Mouse (Mus musculus): ENCODE measurements around the gene Hoxb4. TPM values are rescaled to one million over a fixed set of nuclear protein-coding genes. Genes with fewer than 3 reads are reported as not detected.

The Hoxb4 gene
- polyA plus RNA-seq, 3 experiments from 2014 or later: 0.92 to 1.5 (median 1.2) TPM

GRCm38 (mm10) chr11:96351312-96351711 lies 33.2 kb downstream of the Hoxb4 start:
- ATAC-seq: no peak

DNA sequence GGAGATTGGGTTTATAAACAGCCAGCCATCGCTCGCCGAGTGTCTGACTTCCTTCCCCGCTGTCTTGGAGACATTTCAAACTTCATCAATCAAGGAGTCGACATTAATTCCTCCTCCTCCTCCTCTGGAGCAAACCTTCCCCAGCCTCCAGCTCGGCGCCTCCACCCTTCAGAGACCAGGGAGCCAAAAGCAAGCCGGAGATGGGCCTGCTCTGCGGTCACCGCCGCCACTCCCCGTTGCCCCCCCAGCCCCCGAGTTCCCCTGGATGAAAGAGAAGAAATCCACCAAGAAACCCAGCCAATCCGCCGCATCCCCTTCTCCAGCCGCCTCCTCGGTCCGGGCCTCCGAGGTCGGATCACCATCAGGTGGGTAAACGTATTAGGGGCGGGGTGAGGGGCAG lies 33.8 kb downstream of the Hoxb4 start:
- ATAC-seq: no peak

- ATAC-seq: no peak
Observed at GRCm38 (mm10) chr11:96352691-96353521, 34.8 kb downstream of the Hoxb4 start.

- no peak for ATAC-seq
Observed at GRCm38 (mm10) chr11:96353522-96353841, 35.4 kb downstream of the Hoxb4 start.

GRCm38 (mm10) chr11:96353939-96354338 lies 35.9 kb downstream of the Hoxb4 start:
- no peak for ATAC-seq

DNA sequence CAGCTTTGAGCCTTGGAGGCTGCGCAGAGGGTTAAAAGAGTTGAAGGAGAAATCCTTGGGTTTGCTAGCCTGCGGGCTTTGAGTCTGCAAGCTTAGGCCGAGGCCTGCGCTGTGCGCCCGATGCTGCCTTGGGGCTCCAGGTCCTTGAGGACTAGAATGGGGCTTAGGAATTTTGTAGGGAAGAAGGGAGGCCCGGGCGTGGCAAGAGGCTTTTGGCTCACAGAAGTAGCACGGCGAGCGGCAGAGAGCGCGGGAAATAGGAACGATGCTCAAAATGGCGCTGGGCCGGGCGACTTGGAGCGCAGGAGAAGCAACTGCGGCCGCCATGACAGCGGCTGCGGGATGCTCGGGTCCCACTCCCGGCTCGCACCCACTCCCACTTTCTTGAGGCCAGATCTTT lies 36.3 kb downstream of the Hoxb4 start:
- no peak for ATAC-seq

DNA sequence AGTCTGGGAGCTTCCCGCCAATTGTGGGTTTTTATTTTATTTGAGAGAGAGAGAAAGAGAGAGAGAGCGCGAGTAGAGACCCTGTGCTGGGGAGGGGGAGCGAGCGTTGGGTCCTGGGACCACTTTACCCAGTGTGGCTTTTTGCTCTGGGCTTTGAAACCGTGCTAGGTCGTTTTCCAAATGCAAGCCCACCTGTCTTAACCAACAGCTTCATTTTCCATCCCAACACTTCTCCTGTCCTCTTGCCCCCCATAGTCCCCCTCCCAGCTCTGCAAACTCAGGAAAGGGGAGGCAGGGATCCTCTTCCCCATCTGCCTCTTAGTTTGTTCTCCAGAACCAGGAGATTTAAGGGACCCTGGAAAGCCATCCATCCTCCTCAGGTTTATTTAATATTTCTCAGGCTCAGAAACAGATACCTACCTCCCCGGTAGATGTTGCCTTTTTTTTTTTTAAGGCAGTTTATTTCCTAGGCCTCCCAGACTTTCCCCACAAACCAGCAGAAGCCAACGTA lies 36.8 kb downstream of the Hoxb4 start:
- no peak for ATAC-seq

DNA sequence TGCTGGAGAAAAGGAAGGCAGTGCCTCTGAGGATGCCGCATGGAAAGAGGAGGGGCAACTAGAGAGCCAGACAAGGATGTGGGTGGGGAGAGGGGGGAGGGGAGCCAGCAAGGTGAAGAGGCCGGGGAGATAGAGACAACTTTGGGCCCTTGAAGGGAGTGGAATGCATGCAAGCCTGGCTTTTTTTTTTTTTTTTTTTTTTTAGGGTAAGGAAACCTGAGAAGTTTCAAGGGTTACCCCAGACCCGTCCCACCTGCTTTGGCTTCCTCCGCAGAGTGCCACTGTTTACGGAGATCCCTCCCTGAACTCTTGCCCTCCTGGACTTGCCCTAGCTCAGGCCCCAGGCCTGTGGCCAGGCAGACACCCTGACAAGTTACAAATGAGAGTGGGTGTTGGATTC lies 45.7 kb downstream of the Hoxb4 start:
- no peak for ATAC-seq

GRCm38 (mm10) chr11:96365441-96366091 lies 47.5 kb downstream of the Hoxb4 start, which contains the start of gene Hoxb1:
Gene Hoxb1, plus strand, starts transcription at chr11:96365752.
- no peak for ATAC-seq

DNA sequence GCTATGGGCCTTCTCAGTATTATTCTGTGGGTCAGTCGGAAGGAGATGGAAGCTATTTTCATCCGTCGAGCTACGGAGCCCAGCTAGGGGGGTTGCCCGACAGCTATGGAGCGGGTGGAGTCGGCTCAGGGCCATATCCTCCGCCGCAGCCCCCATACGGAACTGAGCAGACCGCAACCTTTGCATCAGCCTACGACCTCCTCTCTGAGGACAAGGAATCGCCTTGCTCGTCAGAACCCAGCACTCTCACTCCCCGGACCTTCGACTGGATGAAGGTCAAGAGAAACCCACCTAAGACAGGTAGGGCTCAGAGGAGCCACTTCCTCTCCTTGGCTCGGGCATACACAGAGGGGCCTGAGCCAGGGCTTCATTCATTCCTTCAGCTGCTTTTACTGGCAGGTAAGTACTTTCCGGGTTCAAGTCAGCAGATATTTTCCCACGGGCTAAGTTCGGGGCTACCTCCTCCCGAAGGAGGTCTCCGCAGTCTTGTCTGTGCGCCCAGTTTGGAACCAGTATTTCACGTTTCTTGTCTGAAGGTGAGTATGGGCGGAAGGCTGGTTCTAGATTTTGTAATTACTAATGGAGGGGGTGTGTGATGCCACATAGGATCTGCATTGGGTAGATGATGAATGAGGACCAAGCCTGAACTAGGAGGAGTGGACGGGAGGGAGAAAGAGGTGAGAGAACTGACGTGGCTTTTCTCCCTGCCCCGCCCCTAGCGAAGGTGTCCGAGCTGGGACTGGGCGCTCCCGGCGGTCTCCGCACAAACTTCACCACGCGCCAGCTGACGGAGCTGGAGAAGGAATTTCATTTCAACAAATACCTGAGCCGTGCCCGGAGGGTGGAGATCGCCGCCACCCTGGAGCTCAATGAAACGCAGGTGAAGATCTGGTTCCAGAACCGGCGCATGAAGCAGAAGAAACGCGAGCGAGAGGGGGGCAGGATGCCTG lies 48.3 kb downstream of the Hoxb4 start:
- ATAC-seq: no peak

DNA sequence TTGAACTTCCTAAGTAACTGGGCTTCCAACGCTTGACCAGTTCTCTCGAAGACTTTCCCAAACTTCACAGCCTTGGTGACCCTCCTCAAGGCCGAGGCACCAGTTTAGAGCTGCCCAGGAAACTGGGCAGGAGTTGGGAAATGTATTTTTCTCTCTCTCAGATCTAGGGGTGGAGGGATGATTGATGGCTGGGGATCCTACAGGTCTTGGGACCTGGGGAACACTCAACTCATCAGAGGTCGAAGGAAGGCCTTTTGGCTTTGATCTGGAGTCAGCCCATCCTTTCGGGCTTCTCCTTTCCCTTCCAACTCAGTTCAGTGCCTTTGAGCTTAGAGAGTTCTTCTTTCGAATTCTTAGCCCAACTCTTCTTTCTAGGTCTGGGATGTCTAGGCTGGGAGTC lies 49.1 kb downstream of the Hoxb4 start:
- ATAC-seq: no peak

DNA sequence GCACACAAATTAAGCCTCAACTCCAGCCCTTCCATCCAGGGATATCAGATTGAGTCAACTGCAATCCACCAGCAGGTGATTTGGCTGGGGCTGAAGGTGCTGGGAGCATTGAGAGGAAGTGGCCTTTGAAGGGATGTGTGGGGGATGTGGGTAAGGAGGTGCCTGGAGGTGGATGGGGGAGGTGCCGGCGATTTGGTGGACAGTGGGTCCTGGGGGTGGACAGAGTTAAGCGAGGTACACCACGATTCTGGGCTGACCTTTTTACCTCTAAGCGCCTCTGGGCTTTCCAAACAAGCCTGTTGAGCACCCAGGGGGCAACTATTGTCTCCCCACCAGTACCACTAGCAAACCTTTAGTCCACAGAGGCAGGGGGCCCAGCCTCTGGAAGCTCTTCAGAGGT lies 50.6 kb downstream of the Hoxb4 start:
- no peak for ATAC-seq

GRCm38 (mm10) chr11:96369140-96369539 lies 51.1 kb downstream of the Hoxb4 start:
- no peak for ATAC-seq

Other genes with a start within 250 kb of the Hoxb4 start
- gene Atp5g1, start 242.6 kb upstream of the Hoxb4 start, polyA plus RNA-seq (2017; shearing (Covaris generic)): 100 to 1,000 TPM; 336 to 391 (median 363) TPM
- not detected for gene Calcoco2, start 206.3 kb upstream of the Hoxb4 start, polyA plus RNA-seq (2017; shearing (Covaris generic))
- gene Ttll6, start 184.5 kb upstream of the Hoxb4 start, polyA plus RNA-seq (2017; shearing (Covaris generic)): not detected
- gene Hoxb13, start 124.0 kb upstream of the Hoxb4 start, polyA plus RNA-seq (2017; shearing (Covaris generic)): not detected
- gene Hoxb9, start 46.8 kb upstream of the Hoxb4 start, polyA plus RNA-seq (2017; shearing (Covaris generic)): not detected
- gene Hoxb8, start 36.4 kb upstream of the Hoxb4 start, polyA plus RNA-seq (2017; shearing (Covaris generic)): not detected
- gene Hoxb7, start 31.6 kb upstream of the Hoxb4 start, polyA plus RNA-seq (2017; shearing (Covaris generic)): not detected
- gene Hoxb6, start 25.8 kb upstream of the Hoxb4 start, polyA plus RNA-seq (2017; shearing (Covaris generic)): not detected
- gene Hoxb5, start 14.9 kb upstream of the Hoxb4 start, polyA plus RNA-seq (2017; shearing (Covaris generic)): not detected
- under 1 TPM in 1 of 3 experiments, not detected in 2; 0.86 TPM for gene Hoxb3, start 5.1 kb downstream of the Hoxb4 start, polyA plus RNA-seq (2017; shearing (Covaris generic))
- not detected for gene Hoxb2, start 32.3 kb downstream of the Hoxb4 start, polyA plus RNA-seq (2017; shearing (Covaris generic))
- not detected for gene Hoxb1, start 47.5 kb downstream of the Hoxb4 start, polyA plus RNA-seq (2017; shearing (Covaris generic))
- 100 to 1,000 TPM; 537 to 839 (median 722) TPM for gene Skap1, start 146.3 kb downstream of the Hoxb4 start, polyA plus RNA-seq (2017; shearing (Covaris generic))

All from inflammation-experienced regulatory T-cells, adult 6 months (primary cell).